ENCODE assay signal across 8 mouse cellular contexts in the genomic region with DNA sequence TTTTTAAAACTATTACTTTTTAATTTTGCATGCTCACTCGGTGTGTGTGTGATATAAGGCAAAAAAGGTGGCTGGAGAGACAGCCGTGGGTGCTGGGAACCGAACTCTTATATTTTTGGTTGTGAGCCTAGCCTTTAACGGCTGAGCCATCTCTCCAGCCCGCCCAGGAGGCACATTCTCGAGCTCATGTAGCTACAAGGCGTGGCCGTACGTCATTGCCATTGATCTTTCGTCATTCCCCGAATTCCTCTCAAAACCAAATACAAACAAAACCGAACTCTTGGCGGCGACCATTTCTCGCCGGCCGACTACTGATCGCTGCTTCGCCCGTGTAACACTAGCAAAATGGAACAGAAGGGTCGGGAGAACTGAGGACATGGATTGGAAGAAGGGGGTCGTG. TPM values are rescaled to one million over a fixed set of nuclear protein-coding genes. Genes with fewer than 3 reads are reported as not detected.
DNase-seq lines count a peak whose midpoint lies in the region; ATAC-seq lines count a peak whose summit lies in the region.
"Not testable (repeated sequence)": the region's sequence is repeated elsewhere in the genome, so short reads cannot be mapped to it uniquely, and the experiment has no call there.

No protein-coding gene starts in this region.

- H3K4me3 ChIP-seq in intestine, embryonic 14.5 days (ENCODE audit: low read depth, low read length) = peak overlapping the region; percentile 76

- intact Hi-C loops in left cerebral cortex, postnatal 14 days (cut with DNase I) = loop anchor here (2.0 to 10.0 kb wide), 2 partner anchors 83 to 475 kb away; no protein-coding TSS in a partner anchor

- H3K9ac ChIP-seq in intestine, embryonic 14.5 days (ENCODE audit: low read length) = peak overlapping the region; percentile 65

- peak overlapping the region; percentile 28; the same call in 1 of the 2 replicates for H3K4me2 ChIP-seq in intestine, embryonic 14.5 days (ENCODE audit: low read length)

- H3K4me1 ChIP-seq in intestine, embryonic 14.5 days (replicated peaks; ENCODE audit: control insufficient read depth, insufficient read depth, low read length) = not testable (repeated sequence)

- not testable (repeated sequence) for H3K9me3 ChIP-seq in intestine, embryonic 14.5 days (ENCODE audit: control insufficient read depth, low read length)

- under 1% methylated on average over 22 of the region's 22 CpGs for WGBS in intestine, embryonic 14.5 days

- H3K27ac ChIP-seq in intestine, embryonic 14.5 days (ENCODE audit: low read depth) = peak overlapping the region; percentile 83

- H3K36me3 ChIP-seq in intestine, embryonic 14.5 days (ENCODE audit: control insufficient read depth, insufficient read depth, low read length) = not testable (repeated sequence)

- ATAC-seq in intestine, embryonic 14.5 days (replicated peaks; ENCODE audit: low FRiP score, low TSS enrichment, low read depth) = peak; percentile 30
- peak; percentile 43 for ATAC-seq in megakaryocyte-erythroid progenitor cell, adult 5-6 weeks (replicated peaks; ENCODE audit: low FRiP score, low TSS enrichment, poor library complexity, severe bottlenecking)

- H3K27me3 ChIP-seq in intestine, embryonic 14.5 days (replicated peaks; ENCODE audit: control insufficient read depth, insufficient read depth, low read length) = not testable (repeated sequence)

- DNase-seq in adrenal gland, adult 2 months = peak; percentile 93
- peak; percentile 85 for DNase-seq in embryo, embryonic 11 days
- peak; percentile 80 for DNase-seq in gastrocnemius, postnatal 25 days
- DNase-seq in intestine, embryonic 14.5 days (ENCODE audit: low spot score) = peak; percentile 98
- DNase-seq in left cerebral cortex, postnatal 14 days (ENCODE audit: low spot score in 2 of 2) = peak; percentile 93 to 95
- DNase-seq in right cerebral cortex, postnatal 14 days = peak; percentile 85
- DNase-seq in urinary bladder, postnatal 36 days (ENCODE audit: low spot score in 2 of 2) = peak; percentile 89 to 93

RNA-seq across cellular contexts. Expression of gene Klrb1c, which starts 29.0 kb away (rescaled TPM):
- under 1 TPM; 0.23 to 0.31 TPM for total RNA-seq in adrenal gland, adult 2 months (2021)
- 0.08 and 0.16 TPM in 2 replicates for polyA plus RNA-seq in adrenal gland, adult 2 months (2012; rRNA removed)
- not detected for total RNA-seq in gastrocnemius, postnatal 25 days (2021)
- 0.20 and 0.26 TPM in 2 replicates for polyA plus RNA-seq in intestine, embryonic 14.5 days (2014; fragmentation: Nextera tagmentation; extraction: Ambion mirVana)
- total RNA-seq in left cerebral cortex, postnatal 14 days (2021) = not detected
- 0.39 and 1.2 TPM in 2 replicates for total RNA-seq in megakaryocyte-erythroid progenitor cell, adult 5-6 weeks (2014; fragmentation: Nextera tagmentation)
- total RNA-seq in megakaryocyte-erythroid progenitor cell, adult 5-6 weeks (2017) = 1.3 and 14.3 TPM in 2 replicates

RNA-seq across cellular contexts. Expression of gene Klrb1, which starts 37.2 kb away (rescaled TPM):
- not detected for total RNA-seq in adrenal gland, adult 2 months (2021)
- polyA plus RNA-seq in adrenal gland, adult 2 months (2012; rRNA removed) = not detected in 2 replicates
- not detected for total RNA-seq in gastrocnemius, postnatal 25 days (2021)
- polyA plus RNA-seq in intestine, embryonic 14.5 days (2014; fragmentation: Nextera tagmentation; extraction: Ambion mirVana) = not detected in 2 replicates
- under 1 TPM in 1 of 2 experiments, not detected in 1; 0.47 TPM for total RNA-seq in left cerebral cortex, postnatal 14 days (2021)
- 2.4 TPM in 1 of 2 replicates, not detected in the other for total RNA-seq in megakaryocyte-erythroid progenitor cell, adult 5-6 weeks (2014; fragmentation: Nextera tagmentation)
- total RNA-seq in megakaryocyte-erythroid progenitor cell, adult 5-6 weeks (2017) = not detected in 2 replicates

Comparison
In these comparisons a context has a peak if more than half of its experiments do, and no peak if none do; other contexts are left out.
1. Peak in every context shown above with its lines: DNase-seq, ATAC-seq, H3K4me3 ChIP-seq and H3K27ac ChIP-seq.